Mouse (Mus musculus) neural tube, embryonic 12.5 days (tissue): ENCODE data around the gene Nkd1. TPM values are rescaled to one million over a fixed set of nuclear protein-coding genes. Genes with fewer than 3 reads are reported as not detected.

Source experiments
- ATAC-seq: fragments of 200-750 bp; cut with Nextera tagmentation; 2 replicates; pipeline ENCODE4 v1.8.0; 2017; ENCODE audit warnings: low read depth, mild to moderate bottlenecking, moderate TSS enrichment, moderate library complexity; ENCODE audit not compliant: low FRiP score
- H3K27ac ChIP-seq: fragments of 300-500 bp; sonication (generic); 2 replicates; pipeline ENCODE4 v1.5.1; 2016
- H3K27me3 ChIP-seq: fragments of 300-500 bp; sonication (generic); replicated peaks from 2 replicates; pipeline ENCODE4 v1.6.1; 2016; ENCODE audit warnings: mild to moderate bottlenecking
- H3K36me3 ChIP-seq: fragments of 300-500 bp; sonication (generic); 2 replicates; pipeline ENCODE4 v1.6.1; 2016; ENCODE audit warnings: mild to moderate bottlenecking
- H3K4me1 ChIP-seq: fragments of 300-500 bp; sonication (generic); 2 replicates; pipeline ENCODE4 v1.6.1; 2016
- H3K4me2 ChIP-seq: fragments of 300-500 bp; sonication (generic); replicated peaks from 2 replicates; pipeline ENCODE4 v1.6.1; 2016; ENCODE audit warnings: mild to moderate bottlenecking
- H3K4me3 ChIP-seq: fragments of 300-500 bp; sonication (generic); 2 replicates; pipeline ENCODE4 v1.5.1; 2016
- H3K9ac ChIP-seq: fragments of 300-500 bp; sonication (generic); 2 replicates; pipeline ENCODE4 v1.6.1; 2016; ENCODE audit warnings: mild to moderate bottlenecking
- H3K9me3 ChIP-seq: fragments of 300-500 bp; sonication (generic); 2 replicates; pipeline ENCODE4 v1.6.1; 2016; ENCODE audit warnings: mild to moderate bottlenecking
- WGBS: fragments of 180-500 bp; shearing (Covaris S2); methylation state at CpG from one replicate; pipeline ENCODE4 v1.1.7; 2016; 5-methylcytosine and 5-hydroxymethylcytosine counted together
- polyA plus RNA-seq: library from polyadenylated mRNA; unstranded; fragments of >200 nt; fragmentation: Nextera tagmentation; extraction: Ambion mirVana; gene quantifications from 2 replicates; pipeline ENCODE4 v1.2.1, GENCODE M21; 2016

Nkd1 gene
- polyA plus RNA-seq, 1 experiment from 2014 or later, result 84.5 TPM

DNA sequence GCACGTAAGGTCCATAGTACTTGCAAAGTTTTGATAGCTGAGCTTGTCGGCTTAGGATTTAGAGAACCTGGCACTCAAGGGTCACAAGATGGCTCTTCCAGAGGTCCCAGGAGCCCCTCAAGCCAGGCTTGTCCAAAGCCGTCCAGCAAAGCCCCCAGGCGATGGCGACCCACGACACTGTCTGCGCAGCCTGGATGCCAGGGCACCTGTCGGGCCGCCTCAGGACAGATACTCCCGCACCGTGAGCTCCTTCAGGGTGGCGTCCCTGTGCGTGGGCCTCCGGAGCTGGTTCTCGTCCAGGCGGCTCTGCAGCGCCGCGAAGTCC lies 105.7 kb downstream of the Nkd1 start:
- Histone ChIP-seq H3K27me3 (peaks cover 25% of the 10 kb centered on the region), H3K27ac (no peak overlapping the region)
- ATAC-seq, result 0 out of 2 replicates have a peak, but pooled peaks have one; percentile 3

DNA sequence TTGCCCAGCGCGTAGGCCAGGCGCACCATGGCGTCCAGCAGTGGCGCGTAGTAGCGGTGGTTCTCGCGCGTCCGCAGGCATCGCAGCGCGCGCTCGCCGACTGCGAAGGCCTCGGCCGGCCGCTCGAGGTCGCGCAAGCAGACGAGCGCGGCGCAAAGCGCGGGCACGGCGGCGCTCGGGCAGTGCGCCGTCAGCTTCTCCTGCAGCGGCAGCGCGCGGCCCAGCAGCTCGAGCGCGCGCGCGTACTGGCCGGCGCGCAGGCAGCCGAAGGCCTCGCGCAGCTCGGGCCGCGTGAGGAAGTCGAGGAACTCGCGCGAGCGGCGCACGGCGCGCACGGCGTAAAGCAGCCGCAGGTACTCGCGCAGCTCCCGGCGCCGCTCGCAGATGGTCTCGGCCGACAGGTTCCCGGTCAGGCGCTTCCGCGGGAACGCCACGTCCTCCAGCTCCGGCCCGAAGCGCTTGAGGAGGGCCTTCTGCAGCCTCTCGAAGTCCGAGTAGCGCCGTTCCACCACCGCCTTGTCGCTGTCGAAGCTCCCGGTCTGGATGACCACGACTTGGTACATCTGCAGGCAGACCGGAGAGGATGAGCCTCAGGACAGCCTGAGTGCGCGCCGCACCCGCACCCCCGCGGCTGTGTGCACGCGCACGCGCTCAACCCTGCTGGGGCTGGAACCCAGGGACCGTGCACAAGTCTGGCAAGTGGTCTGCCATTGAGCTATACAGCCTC lies 106.3 kb downstream of the Nkd1 start:
- no peaks in the 10 kb centered on the region for H3K9me3 ChIP-seq
- peaks cover 25% of the 10 kb centered on the region for H3K27me3 ChIP-seq
- H3K9ac ChIP-seq, result peak overlapping the region; percentile 70
- ATAC-seq, result peak; percentile 72
- no peaks in the 10 kb centered on the region for H3K36me3 ChIP-seq
- H3K4me3 ChIP-seq, result peak overlapping the region; percentile 48
- no peak overlapping the region for H3K27ac ChIP-seq
- peak overlapping the region; percentile 91 for H3K4me2 ChIP-seq
- H3K4me1 ChIP-seq, result peaks cover 8% of the 10 kb centered on the region; the same call in 1 of the 2 replicates
- under 1% methylated on average over 105 of the region's 105 CpGs for WGBS

More for the DNA sequence above, 105.7 kb downstream of the Nkd1 start:
- Histone ChIP-seq H3K4me1 (peaks cover 8% of the 10 kb centered on the region; the same call in 1 of the 2 replicates), H3K9me3 (no peaks in the 10 kb centered on the region), H3K4me2 (peak overlapping the region; percentile 91), H3K36me3 (no peaks in the 10 kb centered on the region), H3K9ac (peak overlapping the region; percentile 70), H3K4me3 (peak overlapping the region; percentile 48)
- WGBS, result 15% methylated on average over 19 of the region's 19 CpGs

DNA sequence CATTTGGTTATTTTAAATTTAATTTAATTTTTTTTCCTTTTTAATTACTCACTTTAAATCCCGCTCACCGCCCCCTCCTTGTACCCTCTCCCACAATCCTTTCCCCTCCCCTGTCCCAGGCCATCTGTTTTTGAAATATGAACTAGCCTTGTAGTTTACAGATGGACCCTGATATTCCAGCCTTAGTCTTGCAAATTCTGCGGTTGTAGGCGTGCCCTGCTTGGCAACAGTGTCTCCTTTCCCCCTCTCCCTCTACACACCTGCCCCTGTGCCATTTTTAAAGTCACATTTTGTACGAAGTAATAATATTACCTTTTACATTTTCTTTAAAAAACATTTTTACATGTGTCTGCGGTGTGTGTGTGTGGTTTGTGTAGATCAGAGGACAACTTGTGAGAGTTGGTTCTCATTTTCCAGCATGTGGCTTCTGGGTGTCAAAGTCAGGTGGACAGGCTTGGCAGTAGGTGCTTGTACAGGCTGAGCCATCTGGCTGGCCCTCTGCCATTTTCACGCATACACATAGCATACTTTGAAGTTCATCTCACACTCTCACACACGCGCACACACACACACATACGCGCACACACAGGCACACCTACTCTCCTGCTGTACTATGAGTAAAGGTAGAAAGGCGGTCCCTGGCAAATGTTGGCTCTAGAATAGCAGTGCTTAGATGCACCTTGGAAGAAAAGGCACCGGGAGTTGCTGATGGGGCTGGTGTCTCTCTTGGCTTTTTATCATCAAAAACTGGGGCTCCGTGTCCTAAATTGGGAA lies 107.0 kb downstream of the Nkd1 start:
- Histone ChIP-seq H3K4me2 (peak overlapping the region; percentile 91), H3K4me1 (peaks cover 8% of the 10 kb centered on the region; the same call in 1 of the 2 replicates), H3K9ac (peak overlapping the region; percentile 70), H3K36me3 (no peaks in the 10 kb centered on the region), H3K27ac (no peak overlapping the region), H3K27me3 (peaks cover 25% of the 10 kb centered on the region), H3K9me3 (no peaks in the 10 kb centered on the region), H3K4me3 (peak overlapping the region; percentile 48)
- no peak for ATAC-seq
- 67% methylated on average over 14 of the region's 14 CpGs for WGBS

DNA sequence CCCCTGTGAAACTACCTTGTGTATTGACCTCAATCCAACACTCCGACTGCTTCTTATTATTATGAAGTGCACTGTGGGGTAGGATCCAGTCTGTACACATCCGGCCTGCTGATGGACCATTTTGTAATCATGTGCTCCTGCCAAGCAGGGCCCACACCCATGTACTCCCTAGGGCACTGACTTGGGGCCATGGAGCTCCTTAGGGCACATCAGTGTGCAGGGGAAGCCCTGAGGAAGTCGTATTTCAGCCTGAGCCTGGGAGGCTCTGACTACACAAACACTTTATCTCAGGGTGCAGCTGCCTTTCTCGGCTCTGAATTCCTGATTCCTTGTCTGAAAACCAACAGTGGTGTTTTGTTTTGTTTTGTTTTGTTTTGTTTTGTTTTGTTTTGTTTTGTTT lies 109.1 kb downstream of the Nkd1 start:
- no peak for ATAC-seq
- Histone ChIP-seq H3K27me3 (peaks cover 21% of the 10 kb centered on the region), H3K4me2 (no peak overlapping the region), H3K9me3 (no peaks in the 10 kb centered on the region), H3K4me1 (peaks cover 8% of the 10 kb centered on the region; the same call in 1 of the 2 replicates), H3K9ac (no peak overlapping the region), H3K4me3 (no peak overlapping the region), H3K27ac (no peak overlapping the region), H3K36me3 (no peaks in the 10 kb centered on the region)
- 76% methylated on average over 4 of the region's 4 CpGs for WGBS

DNA sequence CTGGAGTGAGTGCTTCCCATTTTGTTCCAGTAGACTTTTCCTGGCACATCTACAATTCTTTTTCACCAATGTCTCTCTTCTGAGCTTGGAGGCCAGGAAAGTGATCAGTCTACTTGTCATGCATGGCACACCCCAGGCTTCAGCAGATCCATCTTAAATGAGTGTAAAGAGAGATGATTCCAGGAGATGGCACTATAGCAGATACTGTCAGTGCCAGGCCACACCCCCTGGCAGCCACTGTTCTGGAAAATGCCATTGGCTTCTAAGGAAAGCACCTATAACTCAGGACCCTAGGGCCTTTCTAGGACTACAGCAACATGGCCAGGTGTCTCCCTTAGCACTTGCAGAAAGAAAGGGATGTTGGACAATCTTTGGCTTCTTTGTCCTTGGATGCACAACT lies 109.9 kb downstream of the Nkd1 start:
- Histone ChIP-seq H3K9ac (no peak overlapping the region), H3K4me1 (peaks cover 8% of the 10 kb centered on the region; the same call in 1 of the 2 replicates), H3K4me2 (no peak overlapping the region), H3K27ac (no peak overlapping the region), H3K36me3 (no peaks in the 10 kb centered on the region), H3K4me3 (no peak overlapping the region), H3K9me3 (no peaks in the 10 kb centered on the region), H3K27me3 (peaks cover 18% of the 10 kb centered on the region)
- ATAC-seq, result no peak

DNA sequence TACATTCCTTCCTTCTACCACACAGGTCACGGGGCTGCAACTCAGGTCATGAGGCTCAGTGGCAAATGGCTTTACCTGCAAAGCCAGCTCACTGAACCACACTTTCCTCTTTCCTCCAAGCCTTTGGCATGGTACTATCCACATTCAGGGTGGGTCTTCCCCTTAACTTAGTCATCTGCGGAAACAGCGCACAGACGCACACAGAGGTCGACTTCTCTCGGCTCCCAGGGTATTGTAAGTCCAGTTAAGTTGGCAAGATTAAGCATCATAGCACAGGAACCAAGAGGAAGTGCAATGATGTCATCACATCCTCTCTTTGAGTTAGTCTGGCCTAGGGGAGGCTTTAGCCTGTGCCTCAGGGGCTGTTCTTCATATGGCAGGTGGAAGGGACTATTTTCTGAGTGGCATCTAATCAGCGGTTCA lies 112.2 kb downstream of the Nkd1 start:
- H3K4me2 ChIP-seq, result no peak overlapping the region
- no peaks in the 10 kb centered on the region for H3K9me3 ChIP-seq
- no peak overlapping the region for H3K27ac ChIP-seq
- no peaks in the 10 kb centered on the region for H3K36me3 ChIP-seq
- peaks cover 6% of the 10 kb centered on the region for H3K27me3 ChIP-seq
- 90% methylated on average over 7 of the region's 7 CpGs for WGBS
- H3K4me1 ChIP-seq, result peaks cover 1% of the 10 kb centered on the region; the same call in 1 of the 2 replicates
- ATAC-seq, result no peak
- H3K9ac ChIP-seq, result no peak overlapping the region
- no peak overlapping the region for H3K4me3 ChIP-seq

DNA sequence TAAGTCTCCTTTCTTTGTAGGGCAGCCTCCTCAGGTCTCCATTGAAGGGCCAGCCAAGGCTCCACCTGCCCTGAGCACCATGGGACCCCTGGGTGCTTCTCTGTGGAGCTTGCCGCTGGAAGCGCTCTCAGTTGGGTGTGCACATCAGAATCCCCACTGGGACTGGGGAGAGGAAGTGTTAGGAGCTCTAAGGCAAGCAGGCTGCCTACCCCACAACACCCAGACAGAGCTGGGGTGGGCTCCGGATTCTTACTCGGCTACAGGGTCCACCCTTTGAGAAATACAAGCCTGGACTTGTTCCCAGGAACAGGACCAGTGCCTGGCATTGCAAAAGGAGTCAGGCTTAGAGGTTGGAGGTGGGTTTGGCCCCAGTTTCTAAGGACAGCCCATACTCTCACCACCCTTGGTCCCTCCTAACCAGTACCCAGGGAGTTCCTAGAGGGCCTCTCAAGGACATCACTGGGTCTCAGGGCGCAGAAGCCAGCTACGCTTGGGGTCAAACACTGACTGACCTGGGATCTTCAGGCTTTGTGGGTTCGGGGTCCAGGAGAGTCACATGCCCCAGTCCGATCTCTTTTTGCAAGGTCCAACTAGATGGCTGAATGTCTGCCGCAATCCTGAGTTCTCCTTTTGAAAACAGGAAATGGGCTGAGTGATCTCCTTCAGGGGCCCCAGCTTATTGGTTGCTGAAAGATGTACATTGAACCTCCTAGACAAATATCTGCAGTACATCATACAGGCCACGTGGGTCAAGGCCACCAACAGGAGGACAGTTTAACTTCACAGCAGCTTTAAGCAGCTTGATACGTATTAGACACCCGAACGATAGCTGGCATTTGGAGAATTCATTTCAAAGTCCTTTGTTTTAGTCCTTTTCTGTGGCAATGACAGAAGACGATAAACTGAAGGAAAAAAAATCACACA lies 114.6 kb downstream of the Nkd1 start, which contains the start of gene Snx20:
Gene Snx20, minus strand, starts transcription at position 655 of the 924 bp plus-strand sequence.
- H3K4me3 ChIP-seq, result no peak within 1 kb of the TSS
- no peak within 1 kb of the TSS for H3K9ac ChIP-seq
- H3K27ac ChIP-seq, result no peak within 1 kb of the TSS
- WGBS, result 88% methylated on average over 14 of the region's 14 CpGs
- no peaks in the 10 kb centered on the region for H3K9me3 ChIP-seq
- H3K4me1 ChIP-seq, result no peaks in the 10 kb centered on the region
- no peaks in the 10 kb centered on the region for H3K36me3 ChIP-seq
- no peak for ATAC-seq
- no peaks in the 10 kb centered on the region for H3K27me3 ChIP-seq
- no peak within 1 kb of the TSS for H3K4me2 ChIP-seq

DNA sequence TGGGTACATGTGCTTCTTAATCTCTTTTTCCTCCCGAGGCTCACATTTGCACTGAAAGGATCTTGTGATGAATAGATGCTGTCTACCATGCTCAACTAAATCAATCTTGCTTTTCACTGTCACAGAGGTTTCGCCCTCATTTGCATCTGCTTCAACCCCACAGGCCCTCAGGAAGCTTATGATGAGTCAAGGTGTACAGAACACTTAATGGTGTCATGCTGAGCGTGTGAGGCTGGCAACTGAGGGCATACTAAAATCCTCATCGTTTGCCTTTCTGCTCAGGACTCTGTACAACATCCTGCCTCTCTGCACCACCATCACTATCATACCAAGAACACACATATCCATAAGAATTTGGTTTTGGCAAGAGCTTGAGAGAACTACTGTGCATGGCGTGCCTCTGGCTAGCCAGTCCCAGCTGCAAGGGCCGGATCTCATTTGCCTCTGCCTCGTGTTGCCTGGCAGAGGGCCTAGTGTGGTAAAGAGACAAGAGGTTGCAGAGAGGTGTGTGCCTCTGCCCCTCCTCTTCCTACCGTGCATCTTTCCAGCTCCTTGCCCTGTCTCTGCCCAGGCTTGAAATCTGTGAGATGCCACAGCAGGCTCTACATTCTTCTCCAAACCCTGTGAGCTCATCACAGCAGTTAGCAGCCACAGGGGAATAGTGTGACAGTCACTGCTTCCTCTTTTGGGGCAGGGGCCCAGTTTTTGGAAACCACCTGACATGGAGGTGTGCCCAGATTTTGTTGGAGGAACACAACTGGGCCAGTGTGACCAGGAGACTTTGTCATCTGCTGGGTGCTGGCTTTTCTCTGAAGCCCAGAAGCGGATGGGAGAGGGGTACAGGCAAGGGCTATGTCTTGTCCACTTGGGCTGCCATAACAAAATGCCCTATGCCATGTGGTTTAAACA lies 116.2 kb downstream of the Nkd1 start:
- no peak overlapping the region for H3K9ac ChIP-seq
- no peak overlapping the region for H3K4me2 ChIP-seq
- H3K27me3 ChIP-seq, result no peaks in the 10 kb centered on the region
- H3K9me3 ChIP-seq, result no peaks in the 10 kb centered on the region
- whole genome bisulfite sequencing, result 74% methylated on average over 9 of the region's 9 CpGs
- no peaks in the 10 kb centered on the region for H3K36me3 ChIP-seq
- no peak overlapping the region for H3K27ac ChIP-seq
- no peaks in the 10 kb centered on the region for H3K4me1 ChIP-seq
- no peak overlapping the region for H3K4me3 ChIP-seq
- ATAC-seq, result no peak

DNA sequence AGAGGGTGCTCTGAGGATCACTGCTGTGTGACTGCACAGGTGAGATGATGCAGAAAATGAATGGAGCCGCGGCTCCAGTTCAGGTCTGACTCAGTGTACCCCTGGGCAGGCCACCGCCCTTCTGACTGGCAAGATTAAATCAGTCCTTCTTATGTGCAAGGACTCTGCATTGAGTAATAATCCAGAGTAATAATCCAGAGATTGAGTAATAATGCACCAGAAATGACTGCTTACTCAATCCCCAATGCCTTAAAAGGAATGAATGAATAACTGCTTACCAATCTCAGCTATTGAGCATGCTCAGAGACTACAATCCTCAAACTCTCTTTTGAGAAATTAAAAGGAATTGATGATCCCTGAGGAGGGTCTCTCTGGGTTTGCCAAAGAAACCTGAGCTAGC lies 117.8 kb downstream of the Nkd1 start:
- Histone ChIP-seq H3K27ac (no peak overlapping the region), H3K4me1 (no peaks in the 10 kb centered on the region), H3K27me3 (no peaks in the 10 kb centered on the region), H3K4me3 (no peak overlapping the region), H3K36me3 (no peaks in the 10 kb centered on the region), H3K9me3 (no peaks in the 10 kb centered on the region), H3K9ac (no peak overlapping the region), H3K4me2 (no peak overlapping the region)
- ATAC-seq, result no peak
- 100% methylated on average over 3 of the region's 3 CpGs for WGBS

DNA sequence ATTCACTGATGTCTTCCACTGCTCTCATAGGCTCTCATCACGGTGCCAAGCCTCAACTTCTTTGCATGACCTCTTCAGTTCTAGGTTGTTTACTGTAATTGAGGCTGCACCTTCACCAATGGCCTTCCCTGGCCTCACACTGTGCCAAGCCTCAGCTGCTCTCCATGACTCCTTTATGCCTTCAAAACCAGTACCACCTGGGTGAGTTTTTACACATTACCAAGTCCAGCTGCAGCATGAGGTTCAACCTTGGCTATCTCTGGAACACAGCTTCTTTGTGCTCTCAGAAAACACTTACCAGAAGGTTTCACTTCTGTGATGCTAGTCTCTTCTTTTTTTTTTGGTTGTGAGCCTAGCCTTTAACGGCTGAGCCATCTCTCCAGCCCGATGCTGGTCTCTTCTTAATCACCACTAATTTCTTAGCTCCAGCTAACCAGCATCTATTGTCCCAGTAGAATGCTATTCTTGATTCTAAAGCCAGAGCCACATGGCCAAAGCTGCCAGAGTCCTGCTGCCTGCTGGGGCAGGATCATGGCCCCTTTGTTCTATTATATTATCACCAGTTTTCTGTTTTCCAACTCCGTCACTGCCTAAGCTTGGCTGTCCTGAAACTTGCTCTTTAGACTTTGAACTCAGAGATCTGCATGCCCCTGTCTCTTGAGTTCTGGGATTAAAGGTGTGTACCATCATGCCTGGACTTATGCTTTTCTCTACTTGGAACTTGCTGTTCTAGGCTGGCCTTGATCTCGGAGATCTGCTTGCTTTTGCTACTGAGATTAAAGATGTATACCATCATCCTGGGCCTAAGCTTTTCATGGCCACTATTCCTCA lies 121.8 kb downstream of the Nkd1 start:
- Histone ChIP-seq H3K36me3 (no peaks in the 10 kb centered on the region), H3K4me3 (no peak overlapping the region), H3K27ac (no peak overlapping the region), H3K9ac (no peak overlapping the region), H3K4me2 (no peak overlapping the region), H3K9me3 (no peaks in the 10 kb centered on the region), H3K27me3 (peaks cover 2% of the 10 kb centered on the region), H3K4me1 (peaks cover 10% of the 10 kb centered on the region)
- ATAC-seq, result no peak
- 67% methylated on average over 5 of the region's 5 CpGs for WGBS
